In genomic region chr16:37788367-37789014, GRCm38 (mm10) we compare ENCODE assay signal across 8 mouse cellular contexts. TPM values are rescaled to one million over a fixed set of nuclear protein-coding genes. Genes with fewer than 3 reads are reported as not detected.
DNase-seq lines count a peak whose midpoint lies in the region; ATAC-seq lines count a peak whose summit lies in the region.

No protein-coding gene starts in this region.

- no peak overlapping the region for H3K9ac ChIP-seq in stomach, embryonic 14.5 days (replicated peaks; ENCODE audit: low read depth, low read length)

- no peaks in the 10 kb centered on the region for H3K9me3 ChIP-seq in forebrain, embryonic 10.5 days
- H3K9me3 ChIP-seq in stomach, embryonic 14.5 days (ENCODE audit: control insufficient read depth, low read depth, low read length): no peaks in the 10 kb centered on the region

- H3K4me2 ChIP-seq in stomach, embryonic 14.5 days (replicated peaks; ENCODE audit: low read depth, low read length): peak overlapping the region; percentile 30

- peak; percentile 94 for ATAC-seq in stomach, embryonic 14.5 days (ENCODE audit: insufficient number of reproducible peaks, insufficient read depth, low FRiP score, low read depth)

- H3K4me3 ChIP-seq in forebrain, embryonic 10.5 days: peak overlapping the region; percentile 24; the same call in 1 of the 2 replicates
- no peak overlapping the region for H3K4me3 ChIP-seq in stomach, embryonic 14.5 days (ENCODE audit: low read depth, low read length)

- peak; percentile 79 for DNase-seq in urinary bladder, postnatal 14 days (ENCODE audit: low spot score)
- DNase-seq in urinary bladder, adult 2 months (ENCODE audit: low spot score): no peak
- peak; percentile 71 for DNase-seq in forebrain, embryonic 10.5 days (ENCODE audit: extremely low spot score, low spot score)
- DNase-seq in heart, postnatal 14 days: peak; percentile 82 to 85
- peak; percentile 81 to 85 for DNase-seq in kidney, postnatal 25 days
- peak; percentile 83 to 93 for DNase-seq in lung, postnatal 4 days
- DNase-seq in thymus, postnatal 36 days: no peak

- intact Hi-C loops in heart, postnatal 14 days (cut with DNase I): no loop called here

- WGBS in forebrain, embryonic 10.5 days: 29% methylated on average over 12 of the region's 12 CpGs
- 8% methylated on average over 12 of the region's 12 CpGs for WGBS in stomach, embryonic 14.5 days

- H3K27me3 ChIP-seq in forebrain, embryonic 10.5 days (ENCODE audit: poor library complexity, severe bottlenecking): no peaks in the 10 kb centered on the region
- H3K27me3 ChIP-seq in stomach, embryonic 14.5 days (ENCODE audit: control insufficient read depth, insufficient read depth, low read length): no peaks in the 10 kb centered on the region

- peaks cover 57% of the 10 kb centered on the region for H3K4me1 ChIP-seq in forebrain, embryonic 10.5 days
- H3K4me1 ChIP-seq in stomach, embryonic 14.5 days (ENCODE audit: control insufficient read depth, insufficient read depth, low read length): peaks cover 41% of the 10 kb centered on the region

- H3K27ac ChIP-seq in forebrain, embryonic 10.5 days: peak overlapping the region; percentile 85
- H3K27ac ChIP-seq in stomach, embryonic 14.5 days (ENCODE audit: low read length): peak overlapping the region; percentile 98

- peaks cover 53% of the 10 kb centered on the region for H3K36me3 ChIP-seq in forebrain, embryonic 10.5 days (replicated peaks)
- peaks cover 33% of the 10 kb centered on the region for H3K36me3 ChIP-seq in stomach, embryonic 14.5 days (ENCODE audit: control insufficient read depth, insufficient read depth, low read length)

RNA-seq across cellular contexts. Expression of gene Fstl1, which starts 11.8 kb away (rescaled TPM):
- polyA plus RNA-seq in urinary bladder, adult 2 months (2012; rRNA removed): 246 and 266 TPM in 2 replicates
- polyA plus RNA-seq in forebrain, embryonic 10.5 days (2016; fragmentation: Nextera tagmentation; extraction: Ambion mirVana): 140 and 143 TPM in 2 replicates
- 100 to 1,000 TPM; 221 to 228 TPM for total RNA-seq in heart, postnatal 14 days (2021)
- polyA plus RNA-seq in stomach, embryonic 14.5 days (2014; fragmentation: Nextera tagmentation; extraction: Ambion mirVana): 519 and 542 TPM in 2 replicates

Comparison
In these comparisons a context has a peak if more than half of its experiments do, and no peak if none do; other contexts are left out.
1. DNase-seq: peak in urinary bladder, postnatal 14 days (single experiment), forebrain, embryonic 10.5 days (single experiment), heart, postnatal 14 days (2 of 2), kidney, postnatal 25 days (2 of 2) and lung, postnatal 4 days (2 of 2); none in urinary bladder, adult 2 months (single experiment) and thymus, postnatal 36 days (0 of 2).